Mouse (Mus musculus): ENCODE measurements around the gene Aff3.

Aff3 gene

DNA sequence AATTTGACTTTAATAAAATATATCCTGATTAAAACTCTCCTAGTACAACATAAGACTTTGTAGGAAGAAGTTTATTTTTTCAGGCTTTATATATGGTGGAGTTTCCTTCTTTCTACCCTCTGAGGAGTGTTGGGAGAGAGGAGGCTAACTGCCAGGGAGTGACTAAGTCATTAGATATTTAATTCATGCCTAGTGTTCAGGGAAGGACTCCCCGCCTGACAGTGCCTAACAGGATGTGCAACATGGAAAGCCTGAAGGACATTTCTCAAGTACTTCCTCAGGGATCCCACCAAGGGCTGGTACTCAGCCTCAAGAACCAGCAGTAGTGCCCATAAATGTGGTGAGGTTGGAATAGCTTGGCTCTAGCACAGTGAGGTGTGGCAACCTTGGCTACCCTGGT lies 378.2 kb downstream of the Aff3 start:
- no peak for DNase-seq (ENCODE audit: low spot score in 2 of 2)

DNA sequence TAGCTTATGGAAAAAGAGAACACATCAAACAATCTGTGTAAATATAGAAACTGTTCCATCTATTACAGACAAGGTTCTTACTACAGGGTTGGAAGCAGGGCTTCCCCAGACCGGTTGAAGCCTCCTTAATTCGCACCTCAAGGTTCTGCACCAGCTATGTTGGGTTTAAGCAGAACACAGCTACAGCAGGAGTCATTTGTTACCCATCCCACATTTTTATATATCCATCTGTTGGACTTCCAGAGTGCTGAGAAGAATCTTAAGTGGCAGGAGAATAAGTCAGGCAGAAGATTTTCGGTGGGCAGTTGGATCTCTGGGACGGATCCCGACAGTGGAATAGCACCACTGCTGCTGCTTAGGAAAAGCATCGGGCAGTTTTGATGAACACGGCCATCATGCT lies 384.2 kb downstream of the Aff3 start:
- no peak for DNase-seq (ENCODE audit: low spot score in 2 of 2)

DNA sequence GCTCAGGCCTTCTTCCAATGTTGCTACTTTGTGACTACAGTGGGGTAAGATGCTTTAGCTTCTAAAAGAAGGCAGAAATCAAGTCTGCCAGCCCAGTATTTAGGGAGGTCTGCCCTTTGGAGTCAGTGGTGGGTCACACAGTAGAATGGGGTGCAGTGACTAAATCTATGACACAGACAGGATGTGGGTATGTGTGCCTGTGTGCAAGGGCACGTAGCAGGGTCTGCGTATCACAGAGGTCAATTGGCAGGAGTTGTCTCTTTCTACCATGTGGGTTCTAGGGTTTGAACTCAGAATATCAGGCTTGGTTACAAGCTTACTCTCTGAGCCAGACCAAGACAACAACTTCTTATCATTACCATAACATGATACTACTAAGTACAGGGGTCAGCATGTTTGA lies 393.4 kb downstream of the Aff3 start:
- DNase-seq (ENCODE audit: low spot score in 2 of 2): no peak

DNA sequence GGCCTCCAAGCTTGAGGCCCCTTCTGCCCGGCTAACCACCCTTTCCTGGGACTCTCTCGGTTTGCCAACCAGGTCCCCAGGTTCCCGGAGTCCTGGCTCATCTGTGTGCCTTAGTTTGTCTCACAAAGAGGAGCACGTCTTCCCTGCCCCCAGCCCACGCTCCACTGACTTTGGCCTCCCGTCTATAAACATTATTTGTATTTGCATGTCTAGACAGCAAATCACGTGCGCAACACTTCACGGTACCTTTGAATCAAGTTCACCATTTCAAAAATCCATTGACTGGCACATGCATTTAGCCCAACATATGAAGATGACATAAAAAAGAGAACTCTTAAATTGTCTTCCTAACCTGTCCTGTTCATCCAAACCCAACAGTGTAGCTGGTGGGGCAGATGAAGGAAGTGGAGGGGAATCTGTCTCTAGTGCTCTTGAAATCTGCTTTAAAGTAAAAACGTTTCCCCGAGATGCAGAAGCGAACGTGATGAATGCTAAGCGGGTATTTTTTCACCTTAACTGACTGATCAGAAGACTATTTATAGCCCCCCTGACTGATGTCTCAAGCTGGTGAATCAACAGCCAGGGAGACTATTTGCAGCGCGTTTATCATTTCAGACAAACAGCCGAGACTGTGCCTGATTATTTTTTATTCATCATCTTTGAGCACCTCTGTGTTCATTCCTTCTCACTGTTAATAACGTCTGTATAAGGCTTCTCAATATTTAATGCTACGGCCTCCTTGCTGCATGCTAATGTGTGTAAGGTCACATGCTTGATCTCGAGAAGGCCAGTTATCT lies 396.3 kb downstream of the Aff3 start:
- no peak for DNase-seq (ENCODE audit: low spot score in 2 of 2)

DNA sequence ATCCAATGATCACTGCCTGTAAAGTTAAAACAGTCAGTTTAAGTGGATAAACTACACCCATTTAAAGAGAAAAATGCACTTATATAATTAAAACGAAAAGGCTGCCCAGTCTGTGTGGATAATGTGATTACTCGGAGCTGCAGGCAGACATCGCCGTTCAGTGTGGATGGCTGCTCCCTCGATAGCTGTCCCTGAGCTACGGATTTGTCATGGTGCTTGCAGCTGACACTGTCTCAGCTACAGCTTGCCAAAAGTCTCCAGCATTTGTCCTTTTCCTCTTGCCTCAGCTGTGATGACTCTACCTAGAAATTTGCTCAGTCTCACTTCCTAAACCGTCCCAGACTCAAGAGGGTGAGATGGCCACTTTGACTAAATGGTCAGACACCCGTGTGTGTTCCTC lies 401.5 kb downstream of the Aff3 start:
- no peak for DNase-seq (ENCODE audit: low spot score in 2 of 2)

DNA sequence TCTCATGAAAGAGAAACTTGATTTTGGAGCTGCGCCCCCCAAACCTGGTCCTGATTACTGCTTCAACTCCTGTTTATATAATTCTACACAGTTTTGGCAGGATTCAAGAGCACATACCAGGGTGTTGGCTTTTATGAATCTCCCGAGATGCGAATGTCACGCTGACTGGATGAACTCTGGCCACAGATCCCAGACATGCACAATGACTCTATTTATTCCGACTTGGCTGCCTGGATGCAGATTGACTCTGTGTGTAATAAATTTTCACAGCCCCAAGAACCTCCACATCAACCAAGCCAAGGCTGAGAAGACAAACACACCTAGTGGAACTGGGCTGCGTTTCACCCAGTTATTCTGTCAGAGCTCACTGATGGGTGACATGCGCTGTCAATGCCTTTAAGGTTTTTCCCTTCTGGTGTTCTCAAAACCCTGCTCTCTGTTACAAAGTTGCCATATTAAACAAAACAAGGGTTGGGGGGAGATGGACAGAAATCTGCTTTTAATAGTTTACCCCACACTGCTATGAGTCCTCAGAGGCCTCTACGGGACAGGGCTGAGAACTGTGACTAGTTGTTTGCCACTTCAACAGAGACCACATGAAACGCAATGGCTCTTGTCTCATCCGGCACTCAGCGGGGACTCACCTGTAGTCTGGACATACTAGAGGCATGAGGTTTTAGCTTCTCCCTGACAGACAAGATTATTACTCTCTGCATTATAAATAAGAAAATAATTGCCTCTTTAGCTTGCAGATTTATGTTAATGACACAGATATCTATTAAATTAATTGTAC lies 402.2 kb downstream of the Aff3 start:
- no peak for DNase-seq (ENCODE audit: low spot score in 2 of 2)

DNA sequence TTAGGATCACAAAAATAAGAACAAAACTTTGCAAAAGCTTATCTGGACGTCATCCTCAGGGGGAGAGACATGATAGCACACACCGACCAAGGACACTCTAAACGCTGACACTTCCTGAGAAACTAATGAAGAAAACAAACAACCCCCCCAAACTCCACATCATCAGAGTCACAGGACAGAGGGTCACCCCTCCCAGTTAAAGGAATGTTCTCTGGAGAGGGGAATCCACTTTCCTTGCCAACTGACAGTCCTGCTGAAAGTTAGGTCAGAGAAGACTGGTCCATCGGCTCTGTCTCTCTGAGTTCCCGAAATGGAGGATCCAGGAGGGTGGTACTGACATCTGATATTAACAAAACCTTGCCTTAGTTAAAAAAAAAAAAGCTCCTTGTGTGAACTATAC lies 403.7 kb downstream of the Aff3 start:
- no peak for DNase-seq (ENCODE audit: low spot score in 2 of 2)

DNA sequence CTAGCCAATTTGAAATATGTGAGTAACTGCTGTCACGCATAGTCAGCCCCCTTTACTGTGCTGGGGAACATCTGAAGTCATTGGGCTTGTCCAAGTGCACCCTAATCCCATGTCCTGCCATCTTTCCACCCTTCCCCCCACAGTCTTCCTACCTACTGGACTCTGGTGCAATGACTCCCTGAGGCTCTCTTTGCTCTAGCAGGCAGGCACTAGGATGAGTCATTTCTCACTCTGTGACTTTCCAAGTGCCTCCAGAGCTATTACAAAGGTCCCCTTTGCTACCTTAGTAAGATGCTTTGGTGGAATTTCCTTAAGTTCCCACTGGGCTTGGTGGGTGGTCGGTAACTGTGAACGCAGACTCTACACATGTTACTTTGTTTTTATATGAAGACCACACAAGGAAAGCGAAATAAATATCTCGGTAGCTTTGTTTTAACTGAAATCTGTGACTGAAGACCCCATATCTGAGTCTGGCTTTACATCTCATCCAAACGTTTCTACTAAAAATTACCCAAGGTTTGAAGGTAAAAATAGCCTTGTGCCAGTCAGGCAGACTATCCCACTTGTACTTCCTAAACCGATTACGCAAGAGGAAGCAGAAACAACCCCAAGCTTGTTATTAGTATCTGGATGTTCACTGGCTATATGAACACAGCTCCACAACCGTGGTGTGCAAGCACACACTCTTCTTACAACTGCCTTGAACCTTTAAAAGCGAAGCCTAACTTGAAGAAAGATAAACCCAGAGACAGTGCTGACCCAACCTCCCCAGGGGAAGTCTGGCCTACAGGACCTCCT lies 405.0 kb downstream of the Aff3 start:
- DNase-seq (ENCODE audit: low spot score in 2 of 2): no peak

DNA sequence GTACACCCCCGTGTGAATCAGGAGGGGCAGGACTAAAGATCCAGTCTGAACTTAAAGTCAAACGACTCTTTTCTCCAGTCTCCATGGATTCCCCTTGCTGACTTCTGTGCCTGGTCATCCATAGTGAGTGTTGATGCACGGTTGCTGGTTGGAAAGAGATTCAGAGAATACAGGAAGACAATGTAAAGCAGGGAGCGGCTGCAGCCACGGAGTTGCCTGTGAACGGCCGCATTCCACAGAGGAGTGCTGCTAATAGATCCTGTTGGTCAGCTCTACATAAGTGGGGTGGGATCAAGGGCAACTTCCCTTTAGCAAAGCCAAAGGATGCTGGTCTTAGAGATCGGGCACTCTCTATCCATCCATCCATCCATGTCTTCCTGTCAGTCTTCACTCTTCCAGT lies 410.3 kb downstream of the Aff3 start:
- DNase-seq (ENCODE audit: low spot score in 2 of 2): no peak

DNA sequence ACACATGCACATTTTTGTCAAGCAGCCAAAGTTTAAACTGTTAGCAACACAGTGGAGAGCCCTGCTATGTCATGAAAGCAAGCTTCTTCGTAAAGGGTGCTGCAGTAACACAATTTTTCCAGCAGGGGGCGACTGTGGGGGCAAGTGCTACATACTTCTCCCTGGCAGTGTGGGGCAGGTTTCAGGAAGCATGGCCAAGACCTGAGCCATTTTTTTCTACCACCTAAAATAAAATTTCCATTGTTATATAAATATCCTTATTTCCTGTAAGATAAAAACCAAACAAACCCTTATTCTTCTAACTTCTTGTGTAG lies 412.0 kb downstream of the Aff3 start:
- peak; percentile 41 to 69 for DNase-seq (ENCODE audit: low spot score in 2 of 2)

DNA sequence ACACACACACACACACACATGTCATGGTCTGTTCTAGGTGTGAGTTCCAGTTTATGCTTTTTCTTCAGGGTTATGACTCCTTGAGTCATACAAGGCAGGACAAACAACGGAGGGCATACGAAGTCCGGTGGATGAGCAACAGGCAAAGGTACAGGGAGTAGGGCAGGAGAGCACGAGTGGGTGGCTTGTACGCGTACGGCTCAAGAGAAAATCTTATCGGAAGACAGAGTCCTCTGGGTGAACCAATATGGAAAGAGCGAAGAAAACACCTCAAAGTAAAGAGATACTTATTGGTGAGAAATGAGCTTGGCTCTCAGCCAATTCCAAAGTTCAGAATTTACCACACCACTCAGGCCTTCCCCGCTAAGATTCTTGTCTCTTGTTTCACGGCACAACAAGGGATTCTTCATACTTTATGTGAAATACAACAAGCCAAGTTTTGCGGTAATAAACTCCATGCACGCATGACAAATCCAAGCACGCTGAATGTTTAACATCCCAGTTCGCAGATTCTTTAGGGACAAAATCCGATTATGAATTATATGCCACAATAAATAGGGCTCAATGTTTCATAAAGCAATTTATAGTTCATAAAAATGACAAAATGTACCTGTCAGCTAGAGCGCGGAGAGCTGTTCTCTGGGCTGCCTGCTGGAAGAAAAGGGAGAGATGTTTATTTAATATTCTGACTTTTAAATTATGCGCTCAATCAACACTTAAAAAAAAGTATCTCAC lies 412.6 kb downstream of the Aff3 start:
- DNase-seq (ENCODE audit: low spot score in 2 of 2): no peak

DNA sequence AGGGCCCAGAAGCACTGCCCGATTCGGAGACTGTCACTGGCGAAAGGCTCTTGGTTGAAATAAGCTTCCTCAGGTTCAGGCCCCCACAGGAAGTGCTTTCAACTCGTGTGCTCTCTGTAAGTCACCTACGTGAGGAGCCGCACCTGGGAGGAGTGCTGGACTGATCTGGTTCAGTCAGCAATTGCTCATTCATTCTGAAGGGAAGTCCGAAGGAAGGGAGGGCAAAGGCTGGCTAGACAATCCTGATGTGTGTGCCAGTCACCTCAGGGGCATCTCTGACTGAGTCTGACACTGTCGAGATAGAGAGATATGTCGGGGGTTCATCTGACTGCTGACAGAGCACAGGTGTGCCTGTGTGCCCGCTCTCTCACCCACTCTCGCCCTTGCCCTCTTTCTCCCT lies 413.3 kb downstream of the Aff3 start:
- no peak for DNase-seq (ENCODE audit: low spot score in 2 of 2)

DNA sequence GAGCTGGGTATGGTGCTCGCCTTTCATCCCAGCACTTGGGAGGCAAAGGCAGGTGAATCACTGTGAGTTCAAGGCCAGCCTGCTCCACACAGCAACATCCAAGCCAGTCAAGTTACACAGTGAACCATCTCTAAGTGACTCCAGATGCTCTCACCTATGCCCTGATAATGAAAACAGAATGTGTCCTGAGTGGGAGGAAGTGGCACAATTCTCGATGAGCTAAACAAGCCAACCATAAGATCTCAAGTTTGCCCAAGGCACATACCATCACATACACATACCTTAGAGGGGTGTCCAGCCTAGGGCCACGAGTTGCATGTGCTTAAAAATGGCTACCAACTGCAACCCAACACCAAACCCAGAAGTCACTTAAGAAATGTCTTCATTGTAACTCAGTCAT lies 414.5 kb downstream of the Aff3 start:
- no peak for DNase-seq (ENCODE audit: low spot score in 2 of 2)

DNA sequence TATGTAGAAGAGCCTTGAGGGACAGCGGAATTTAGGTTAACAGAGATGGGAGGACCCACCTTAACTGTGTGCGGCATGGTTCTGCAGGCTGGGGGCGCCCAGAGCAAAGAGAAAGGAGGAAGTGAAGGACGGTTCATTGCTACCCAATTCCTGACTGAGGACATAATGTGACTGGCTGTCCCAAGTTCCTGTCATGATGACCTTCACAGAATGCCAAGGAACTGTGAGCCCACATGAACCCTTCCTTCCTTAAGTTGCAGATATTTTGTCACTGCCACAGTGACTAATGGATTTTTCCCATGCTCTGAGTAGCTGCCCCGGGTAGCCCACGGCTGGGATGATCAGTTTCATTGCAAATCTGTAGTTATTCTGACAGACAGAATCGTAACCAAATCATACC lies 415.2 kb downstream of the Aff3 start:
- no peak for DNase-seq (ENCODE audit: low spot score in 2 of 2)

DNA sequence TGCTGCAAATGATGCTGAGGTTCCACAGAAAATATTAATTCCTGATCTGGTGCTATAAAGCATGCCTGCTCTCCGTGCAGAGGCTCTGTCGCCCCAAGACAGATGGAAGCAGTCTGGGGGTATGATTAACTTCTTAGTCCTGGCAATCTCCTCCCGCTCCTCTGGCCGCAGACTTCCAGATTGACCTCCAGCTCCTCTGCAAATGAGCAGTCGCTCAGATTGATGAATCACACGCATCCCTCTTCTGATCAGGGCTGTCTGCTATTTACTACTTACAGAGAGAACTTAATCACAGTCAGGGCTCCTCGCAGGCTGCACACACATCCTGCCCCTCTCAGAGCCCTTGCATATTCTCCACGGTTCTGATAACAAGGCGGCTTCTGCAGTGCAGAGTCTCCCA lies 416.7 kb downstream of the Aff3 start:
- no peak for DNase-seq (ENCODE audit: low spot score in 2 of 2)

DNA sequence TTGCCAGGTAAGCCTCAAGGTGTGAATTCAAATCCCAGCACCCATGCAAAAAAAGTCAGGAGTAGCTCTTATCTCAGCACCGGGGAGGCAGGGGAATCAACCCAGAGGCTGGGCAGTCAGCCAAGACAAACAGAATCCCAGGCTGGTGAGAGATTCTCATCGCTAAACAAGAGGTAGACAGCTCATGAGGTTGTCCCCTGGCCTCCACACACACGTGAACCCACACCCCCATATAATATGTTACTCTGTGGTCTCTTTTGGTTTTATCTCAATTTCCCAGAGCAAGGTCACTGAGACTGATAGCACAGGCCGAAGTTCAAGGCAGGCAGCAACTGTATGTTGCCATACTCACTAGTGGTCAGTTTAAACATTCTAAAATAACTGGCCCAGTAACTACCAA lies 422.2 kb downstream of the Aff3 start:
- no peak for DNase-seq (ENCODE audit: low spot score in 2 of 2)

DNA sequence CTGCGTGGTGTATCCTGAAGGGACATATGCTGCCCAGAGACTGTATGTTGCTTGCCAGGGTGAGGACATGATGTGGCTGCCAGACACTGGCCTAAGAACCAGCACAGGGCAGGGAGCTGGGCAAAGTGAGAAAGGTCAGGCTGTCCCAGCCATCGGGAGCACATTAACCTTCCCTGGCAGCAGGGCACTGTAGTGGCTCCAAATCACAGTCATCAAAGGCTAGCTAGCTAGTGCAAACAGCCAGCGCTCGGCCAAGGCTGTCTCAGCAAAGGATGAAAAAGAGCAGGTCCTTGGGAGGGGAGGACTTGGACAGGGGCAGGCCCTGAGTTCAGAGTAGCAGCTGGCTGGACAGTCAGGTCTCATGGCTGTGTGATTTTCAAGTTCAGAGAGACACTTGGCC lies 423.0 kb downstream of the Aff3 start:
- DNase-seq (ENCODE audit: low spot score in 2 of 2): no peak

DNA sequence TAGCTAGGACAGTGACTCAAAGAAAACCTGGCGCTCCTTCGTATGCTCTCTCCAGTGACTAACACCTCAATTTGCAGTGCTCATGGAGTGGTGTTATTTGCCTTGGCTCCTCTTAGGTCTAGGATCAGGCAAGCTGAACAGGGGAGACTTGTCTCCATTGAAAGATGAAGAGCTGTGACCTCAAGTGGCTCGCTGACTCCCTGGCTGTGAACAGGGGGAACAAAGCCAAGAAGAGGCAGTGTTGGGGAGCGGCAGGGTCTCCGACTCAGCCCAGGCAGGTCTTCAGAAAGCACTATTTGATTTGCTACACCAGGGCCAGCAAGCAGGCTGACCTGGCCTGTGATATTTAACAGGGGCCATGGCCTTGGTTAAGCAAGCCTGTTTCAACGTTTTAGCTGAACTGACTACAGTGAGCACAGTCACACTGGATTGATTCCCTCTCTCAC lies 423.5 kb downstream of the Aff3 start:
- no peak for DNase-seq (ENCODE audit: low spot score in 2 of 2)

DNA sequence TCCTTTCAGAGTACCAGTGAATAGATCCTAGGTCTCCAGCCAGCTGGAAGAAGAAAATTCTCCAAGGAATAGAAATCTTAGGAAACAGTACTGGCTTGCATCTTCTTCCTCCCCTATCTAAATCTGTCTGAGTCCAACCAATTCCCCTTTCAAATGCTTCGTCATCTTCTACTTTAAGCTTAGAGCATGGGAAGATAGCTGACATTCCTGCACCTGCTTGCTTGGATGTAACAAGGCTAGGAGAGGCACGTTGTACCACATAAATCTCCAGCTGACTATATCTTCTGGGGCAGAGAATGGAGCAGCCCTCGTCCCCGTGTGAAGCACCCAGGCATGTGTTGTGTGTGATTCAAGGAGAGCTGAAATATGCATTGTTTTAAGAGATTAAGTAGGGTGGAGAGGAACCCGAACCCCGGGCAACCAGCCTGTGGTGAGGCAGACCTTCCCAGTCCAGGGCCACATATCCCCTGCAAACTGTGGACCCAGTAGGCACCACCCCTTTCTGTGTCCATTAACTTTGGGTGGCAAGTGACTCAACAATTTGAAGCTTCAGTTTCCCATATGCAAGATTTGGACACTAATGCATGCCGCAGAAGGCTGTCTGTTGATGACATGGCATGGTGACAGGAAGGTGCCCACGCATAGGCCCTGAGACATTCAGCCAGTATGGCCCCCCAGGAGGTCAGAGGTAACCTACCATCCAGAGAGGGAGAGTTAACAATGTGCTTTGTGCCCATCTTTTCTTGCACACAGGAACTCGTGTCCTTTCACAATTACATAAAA lies 424.1 kb downstream of the Aff3 start:
- DNase-seq (ENCODE audit: low spot score in 2 of 2): no peak

DNA sequence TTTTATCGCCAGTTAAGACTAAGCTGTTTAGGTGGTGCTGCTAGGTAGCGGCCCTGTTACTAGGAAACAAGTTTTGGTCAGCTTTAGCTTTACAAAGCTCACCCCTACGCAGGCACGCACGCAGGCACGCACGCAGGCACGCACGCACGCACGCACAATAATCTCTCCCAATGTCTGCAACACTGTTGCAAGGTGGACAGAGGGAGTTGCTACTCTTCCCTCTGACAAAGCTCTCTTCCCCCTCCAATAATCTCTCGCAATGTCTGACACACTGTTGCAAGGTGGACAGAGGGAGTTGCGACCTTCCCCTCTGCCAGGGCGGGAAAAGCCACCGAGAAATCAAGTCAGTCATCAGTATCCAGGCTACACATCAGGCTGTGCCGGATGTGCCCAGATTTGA lies 425.2 kb downstream of the Aff3 start:
- no peak for DNase-seq (ENCODE audit: low spot score in 2 of 2)

DNA sequence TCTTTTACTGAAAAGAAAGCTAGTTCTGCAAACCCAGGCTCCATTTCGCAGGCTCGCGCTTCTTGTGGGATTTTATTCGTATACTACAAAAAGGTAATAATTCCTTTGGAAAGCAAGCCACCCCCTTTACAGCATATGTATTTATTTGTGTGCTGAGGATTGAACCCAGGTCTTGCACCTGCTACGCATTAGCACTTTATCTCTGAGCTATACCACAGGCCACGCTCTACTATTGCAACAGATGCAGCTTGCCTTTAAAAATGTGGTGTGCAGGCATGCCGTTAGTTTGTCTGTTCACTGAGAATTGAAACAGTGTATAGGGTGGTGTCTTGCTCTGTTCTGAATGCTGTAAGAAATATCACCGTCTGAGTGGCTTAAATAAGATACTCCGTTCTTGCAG lies 426.9 kb downstream of the Aff3 start:
- DNase-seq (ENCODE audit: low spot score in 2 of 2): no peak
